Mouse (Mus musculus): ENCODE measurements at regions not wholly inside any gene's neighbourhood (a gene's known extent, or its start where the extent isn't known, plus 50 kb on each side); places are given as distances from the start of the nearest gene placed in this dataset.

DNA sequence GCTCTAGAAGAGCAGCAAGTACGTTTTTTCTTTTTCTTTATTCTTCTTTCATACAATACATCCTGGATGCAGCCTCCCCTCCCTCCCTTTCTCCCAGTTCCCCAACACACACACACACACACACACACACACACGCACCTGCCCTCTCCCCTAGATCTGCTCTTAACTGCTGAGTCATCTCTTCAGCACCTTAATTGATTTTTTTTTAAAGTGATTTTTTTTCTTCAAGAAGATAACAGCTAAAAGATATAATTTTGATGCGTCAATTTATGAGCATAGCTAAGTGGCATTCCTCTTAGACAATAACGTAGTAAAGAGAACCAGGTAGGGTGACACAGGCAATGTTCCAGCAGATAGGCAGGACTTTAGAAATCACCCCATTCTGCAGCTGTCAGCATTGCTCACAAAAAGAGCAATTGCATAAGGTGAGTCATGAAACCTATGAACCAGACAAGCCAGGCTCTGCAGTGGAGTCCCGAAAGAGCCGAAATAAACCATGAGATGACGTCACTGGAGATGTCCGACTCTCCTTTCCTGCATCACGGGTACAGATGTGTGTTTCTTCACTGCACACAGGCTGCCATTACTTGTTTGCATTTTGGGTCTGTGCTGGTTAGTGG, 63.9 kb upstream of the Tnrc6a start:
- Histone ChIP-seq H3K4me1 (ENCODE audit: control insufficient read depth, insufficient read depth, low read length) (peaks cover 9% of the 10 kb centered on the region), H3K4me3 (ENCODE audit: low read depth, low read length) (no peak overlapping the region), H3K36me3 (ENCODE audit: control insufficient read depth, insufficient read depth, low read length) (no peaks in the 10 kb centered on the region), H3K4me2 (ENCODE audit: low read depth, low read length) (no peak overlapping the region), H3K27me3 (ENCODE audit: control insufficient read depth, insufficient read depth, low read length) (no peaks in the 10 kb centered on the region), H3K27ac (ENCODE audit: low read depth, low read length) (no peak overlapping the region), H3K9me3 (ENCODE audit: control insufficient read depth, low read length) (no peaks in the 10 kb centered on the region), H3K9ac (replicated peaks; ENCODE audit: low read depth, low read length) (no peak overlapping the region)
- ATAC-seq (ENCODE audit: low read depth): no peak
- 89% methylated on average over 9 of the region's 9 CpGs for WGBS

GRCm38 (mm10) chr7:123063264-123064011, 60.2 kb upstream of the Tnrc6a start:
- ATAC-seq (ENCODE audit: low read depth): peak; percentile 38
- H3K4me1 ChIP-seq (ENCODE audit: control insufficient read depth, insufficient read depth, low read length): peaks cover 14% of the 10 kb centered on the region
- no peak overlapping the region for H3K27ac ChIP-seq (ENCODE audit: low read depth, low read length)
- H3K9me3 ChIP-seq (ENCODE audit: control insufficient read depth, low read length): no peaks in the 10 kb centered on the region
- no peaks in the 10 kb centered on the region for H3K36me3 ChIP-seq (ENCODE audit: control insufficient read depth, insufficient read depth, low read length)
- WGBS: 50% methylated on average over 13 of the region's 13 CpGs
- 0 out of 2 replicates have a peak overlapping the region, but pooled peaks have one; percentile 21 for H3K4me2 ChIP-seq (ENCODE audit: low read depth, low read length)
- H3K27me3 ChIP-seq (ENCODE audit: control insufficient read depth, insufficient read depth, low read length): no peaks in the 10 kb centered on the region
- no peak overlapping the region for H3K4me3 ChIP-seq (ENCODE audit: low read depth, low read length)
- no peak overlapping the region for H3K9ac ChIP-seq (replicated peaks; ENCODE audit: low read depth, low read length)

DNA sequence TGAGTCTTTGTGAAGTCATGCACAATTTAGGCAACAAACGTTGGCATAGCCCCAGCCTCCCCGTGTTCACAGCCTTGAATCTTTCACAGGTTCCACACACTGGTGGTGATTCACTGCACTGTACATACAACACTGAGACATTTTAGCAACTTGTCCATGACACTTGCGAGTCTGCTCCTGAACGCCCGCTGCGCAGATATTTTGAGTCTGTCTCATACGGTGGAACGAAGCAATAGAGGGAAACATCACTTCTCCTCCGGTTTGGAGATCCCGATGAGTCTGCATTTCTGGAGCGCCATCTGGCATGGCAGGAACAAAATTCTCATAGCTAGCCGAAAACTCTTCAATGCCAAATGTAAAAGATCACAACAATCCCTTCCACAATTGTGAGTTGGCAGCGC, 57.7 kb upstream of the Tnrc6a start:
- Histone ChIP-seq H3K27me3 (ENCODE audit: control insufficient read depth, insufficient read depth, low read length) (no peaks in the 10 kb centered on the region), H3K4me1 (ENCODE audit: control insufficient read depth, insufficient read depth, low read length) (peaks cover 22% of the 10 kb centered on the region), H3K27ac (ENCODE audit: low read depth, low read length) (no peak overlapping the region), H3K9me3 (ENCODE audit: control insufficient read depth, low read length) (no peaks in the 10 kb centered on the region), H3K36me3 (ENCODE audit: control insufficient read depth, insufficient read depth, low read length) (no peaks in the 10 kb centered on the region), H3K4me3 (ENCODE audit: low read depth, low read length) (no peak overlapping the region), H3K4me2 (ENCODE audit: low read depth, low read length) (no peak overlapping the region), H3K9ac (replicated peaks; ENCODE audit: low read depth, low read length) (no peak overlapping the region)
- 88% methylated on average over 13 of the region's 13 CpGs for WGBS
- ATAC-seq (ENCODE audit: low read depth): no peak

DNA sequence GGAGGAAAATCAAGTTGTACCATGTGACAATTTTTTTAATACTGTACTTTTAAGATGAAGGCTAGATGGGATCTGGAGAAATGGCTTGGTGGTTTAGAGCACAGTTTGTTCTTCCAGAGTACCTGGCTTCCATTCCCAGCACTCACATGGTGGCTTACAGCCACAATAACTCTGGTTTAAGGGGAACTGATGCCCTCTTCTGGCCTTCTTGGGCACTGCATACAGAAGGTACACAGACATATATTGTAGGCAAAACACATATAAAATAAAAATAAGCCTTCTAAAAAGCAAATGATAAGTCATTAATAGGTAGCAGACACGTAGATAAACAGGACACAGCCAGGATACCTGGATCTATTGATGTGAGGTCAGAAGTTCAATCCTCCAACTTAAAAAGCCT, 56.3 kb upstream of the Tnrc6a start:
- Histone ChIP-seq H3K27me3 (ENCODE audit: control insufficient read depth, insufficient read depth, low read length) (no peaks in the 10 kb centered on the region), H3K36me3 (ENCODE audit: control insufficient read depth, insufficient read depth, low read length) (no peaks in the 10 kb centered on the region), H3K27ac (ENCODE audit: low read depth, low read length) (no peak overlapping the region), H3K4me1 (ENCODE audit: control insufficient read depth, insufficient read depth, low read length) (peaks cover 22% of the 10 kb centered on the region), H3K9me3 (ENCODE audit: control insufficient read depth, low read length) (no peaks in the 10 kb centered on the region), H3K9ac (replicated peaks; ENCODE audit: low read depth, low read length) (no peak overlapping the region), H3K4me3 (ENCODE audit: low read depth, low read length) (no peak overlapping the region), H3K4me2 (ENCODE audit: low read depth, low read length) (no peak overlapping the region)
- WGBS: 89% methylated on average over 1 of the region's 1 CpGs
- no peak for ATAC-seq (ENCODE audit: low read depth)

- H3K9me3 ChIP-seq (ENCODE audit: control insufficient read depth, low read length): no peaks in the 10 kb centered on the region
- H3K27me3 ChIP-seq (ENCODE audit: control insufficient read depth, insufficient read depth, low read length): no peaks in the 10 kb centered on the region
- H3K36me3 ChIP-seq (ENCODE audit: control insufficient read depth, insufficient read depth, low read length): no peaks in the 10 kb centered on the region
- no peak overlapping the region for H3K9ac ChIP-seq (replicated peaks; ENCODE audit: low read depth, low read length)
- H3K27ac ChIP-seq (ENCODE audit: low read depth, low read length): no peak overlapping the region
- WGBS: 55% methylated on average over 1 of the region's 1 CpGs
- no peak overlapping the region for H3K4me3 ChIP-seq (ENCODE audit: low read depth, low read length)
- no peak overlapping the region for H3K4me2 ChIP-seq (ENCODE audit: low read depth, low read length)
- peak; percentile 31; the same call in 1 of the 2 replicates for ATAC-seq (ENCODE audit: low read depth)
- H3K4me1 ChIP-seq (ENCODE audit: control insufficient read depth, insufficient read depth, low read length): peaks cover 18% of the 10 kb centered on the region
These were observed 55.4 kb upstream of the Tnrc6a start for GRCm38 (mm10) chr7:123068241-123068640.

DNA sequence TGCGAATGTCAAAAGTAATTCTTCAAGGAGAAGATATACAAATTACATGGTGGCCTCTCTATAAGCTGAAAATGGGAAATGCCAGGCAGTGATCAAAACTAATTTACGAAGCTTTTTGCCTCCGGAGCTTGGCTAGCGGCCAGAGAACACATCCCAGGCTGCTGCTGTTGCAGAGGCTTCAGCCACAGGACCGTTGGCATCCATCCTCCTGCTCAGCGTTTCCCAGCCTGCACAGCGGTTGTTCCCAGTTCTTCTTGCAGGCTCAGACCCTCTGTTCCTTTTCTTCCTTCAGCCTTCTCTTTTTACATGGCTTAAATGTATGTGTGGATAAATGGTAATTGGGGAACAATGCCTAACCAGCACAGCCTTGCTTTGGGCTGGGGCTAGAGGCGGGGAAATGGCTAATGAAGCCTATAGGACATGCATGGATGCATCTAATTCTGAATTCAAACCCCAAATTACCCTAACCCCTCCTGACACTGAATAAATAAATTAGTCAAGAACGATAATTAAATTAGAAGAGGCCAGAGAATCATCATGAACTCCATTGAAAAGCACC, 54.9 kb upstream of the Tnrc6a start:
- Histone ChIP-seq H3K4me2 (ENCODE audit: low read depth, low read length) (no peak overlapping the region), H3K36me3 (ENCODE audit: control insufficient read depth, insufficient read depth, low read length) (no peaks in the 10 kb centered on the region), H3K9ac (replicated peaks; ENCODE audit: low read depth, low read length) (no peak overlapping the region), H3K9me3 (ENCODE audit: control insufficient read depth, low read length) (no peaks in the 10 kb centered on the region), H3K27ac (ENCODE audit: low read depth, low read length) (peak overlapping the region; percentile 81), H3K27me3 (ENCODE audit: control insufficient read depth, insufficient read depth, low read length) (no peaks in the 10 kb centered on the region), H3K4me1 (ENCODE audit: control insufficient read depth, insufficient read depth, low read length) (peaks cover 13% of the 10 kb centered on the region; the same call in 1 of the 2 replicates), H3K4me3 (ENCODE audit: low read depth, low read length) (no peak overlapping the region)
- ATAC-seq (ENCODE audit: low read depth): peak; percentile 90
- WGBS: 15% methylated on average over 9 of the region's 9 CpGs

- no peak overlapping the region for H3K9ac ChIP-seq (replicated peaks; ENCODE audit: low read depth, low read length)
- ATAC-seq (ENCODE audit: low read depth): peak; percentile 66
- peak overlapping the region; percentile 81 for H3K27ac ChIP-seq (ENCODE audit: low read depth, low read length)
- H3K36me3 ChIP-seq (ENCODE audit: control insufficient read depth, insufficient read depth, low read length): no peaks in the 10 kb centered on the region
- 5% methylated on average over 4 of the region's 4 CpGs for WGBS
- H3K4me3 ChIP-seq (ENCODE audit: low read depth, low read length): no peak overlapping the region
- peaks cover 12% of the 10 kb centered on the region; the same call in 1 of the 2 replicates for H3K4me1 ChIP-seq (ENCODE audit: control insufficient read depth, insufficient read depth, low read length)
- H3K4me2 ChIP-seq (ENCODE audit: low read depth, low read length): no peak overlapping the region
- no peaks in the 10 kb centered on the region for H3K27me3 ChIP-seq (ENCODE audit: control insufficient read depth, insufficient read depth, low read length)
- H3K9me3 ChIP-seq (ENCODE audit: control insufficient read depth, low read length): no peaks in the 10 kb centered on the region
These were observed 54.4 kb upstream of the Tnrc6a start for GRCm38 (mm10) chr7:123069280-123069679.

DNA sequence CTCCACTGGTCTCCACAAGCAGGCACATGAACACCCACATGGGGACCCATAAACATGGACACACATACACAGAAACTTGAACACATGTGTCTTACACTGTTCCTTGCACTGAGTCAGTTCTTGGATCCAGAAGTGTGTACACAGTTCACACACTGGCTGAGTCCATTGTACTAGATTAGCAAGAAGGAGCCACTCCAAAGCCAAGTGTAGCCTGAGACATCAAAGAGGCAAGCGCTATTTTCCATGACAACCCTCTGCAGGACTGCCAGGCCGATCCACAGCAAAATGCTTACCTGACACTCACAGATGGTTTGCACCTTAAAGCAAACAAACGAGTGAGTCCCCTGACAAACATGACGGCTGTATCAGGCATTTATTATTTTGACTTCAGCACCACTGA, 52.8 kb upstream of the Tnrc6a start:
- no peak overlapping the region for H3K27ac ChIP-seq (ENCODE audit: low read depth, low read length)
- 83% methylated on average over 4 of the region's 4 CpGs for WGBS
- no peaks in the 10 kb centered on the region for H3K9me3 ChIP-seq (ENCODE audit: control insufficient read depth, low read length)
- no peaks in the 10 kb centered on the region for H3K27me3 ChIP-seq (ENCODE audit: control insufficient read depth, insufficient read depth, low read length)
- no peak for ATAC-seq (ENCODE audit: low read depth)
- H3K4me1 ChIP-seq (ENCODE audit: control insufficient read depth, insufficient read depth, low read length): peaks cover 12% of the 10 kb centered on the region; the same call in 1 of the 2 replicates
- H3K9ac ChIP-seq (replicated peaks; ENCODE audit: low read depth, low read length): no peak overlapping the region
- H3K4me2 ChIP-seq (ENCODE audit: low read depth, low read length): no peak overlapping the region
- H3K4me3 ChIP-seq (ENCODE audit: low read depth, low read length): no peak overlapping the region
- H3K36me3 ChIP-seq (ENCODE audit: control insufficient read depth, insufficient read depth, low read length): no peaks in the 10 kb centered on the region
